Mouse (Mus musculus): ENCODE measurements around the gene Matn1. TPM values are rescaled to one million over a fixed set of nuclear protein-coding genes. Genes with fewer than 3 reads are reported as not detected.

Gene Matn1
- polyA plus RNA-seq, 1 experiment: not detected

GRCm38 (mm10) chr4:130999744-131000527 is 55.8 kb downstream of the Matn1 start:
- Histone ChIP-seq H3K4me1 (ENCODE audit: control insufficient read depth, insufficient read depth, insufficient read length, low read length) (no peaks in the 10 kb centered on the region), H3K36me3 (ENCODE audit: control insufficient read depth, insufficient read depth, low read length) (no peaks in the 10 kb centered on the region), H3K4me3 (ENCODE audit: low read depth, low read length) (no peak overlapping the region), H3K27me3 (ENCODE audit: control insufficient read depth, insufficient read depth, low read length) (no peaks in the 10 kb centered on the region), H3K27ac (ENCODE audit: insufficient read depth, low read depth, low read length) (no peak overlapping the region)
- WGBS: 70% methylated on average over 5 of the region's 5 CpGs
- no peak for TF ChIP-seq POLR2A (IDR thresholded peaks at IDR 0.05; ENCODE audit: low read depth, low read length)
- no peak for TF ChIP-seq CTCF (IDR thresholded peaks at IDR 0.05; ENCODE audit: extremely low read depth, insufficient read length, insufficient replicate concordance, low read depth, low read length)

DNA sequence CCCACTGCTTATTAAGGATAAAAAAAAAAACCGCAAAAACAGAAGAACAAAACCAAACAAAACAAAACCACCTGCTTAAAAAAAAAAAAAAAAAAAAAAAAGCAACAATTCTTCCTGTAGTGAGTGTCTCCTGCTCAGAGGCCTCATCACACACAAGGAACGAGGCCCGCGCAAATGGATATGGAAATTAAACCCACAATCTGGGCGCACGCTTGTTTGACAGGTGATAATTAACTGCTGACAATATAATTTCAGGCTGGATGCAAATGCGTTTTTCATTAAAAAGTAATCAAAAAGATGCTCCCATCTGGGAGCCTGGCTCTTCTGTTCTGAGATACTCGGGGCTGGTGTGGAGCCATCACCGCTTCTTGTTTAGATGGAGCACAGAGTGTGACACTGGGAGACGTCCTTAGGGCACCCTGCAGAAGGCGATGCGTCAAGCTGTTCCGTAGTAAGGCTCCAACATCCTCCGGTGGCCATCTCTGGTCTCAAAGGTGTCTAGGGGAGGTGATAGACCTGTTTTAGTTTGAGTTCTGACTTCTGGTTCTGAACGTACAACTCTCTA is 56.5 kb downstream of the Matn1 start:
- Histone ChIP-seq H3K27ac (ENCODE audit: insufficient read depth, low read depth, low read length) (no peak overlapping the region), H3K4me1 (ENCODE audit: control insufficient read depth, insufficient read depth, insufficient read length, low read length) (no peaks in the 10 kb centered on the region), H3K27me3 (ENCODE audit: control insufficient read depth, insufficient read depth, low read length) (no peaks in the 10 kb centered on the region), H3K36me3 (ENCODE audit: control insufficient read depth, insufficient read depth, low read length) (no peaks in the 10 kb centered on the region), H3K4me3 (ENCODE audit: low read depth, low read length) (no peak overlapping the region)
- no peak for TF ChIP-seq POLR2A (IDR thresholded peaks at IDR 0.05; ENCODE audit: low read depth, low read length)
- no peak for TF ChIP-seq CTCF (IDR thresholded peaks at IDR 0.05; ENCODE audit: extremely low read depth, insufficient read length, insufficient replicate concordance, low read depth, low read length)
- 85% methylated on average over 15 of the region's 15 CpGs for WGBS

Other genes with a start within 250 kb of the Matn1 start
- gene Sdc3, start 151.8 kb upstream of the Matn1 start, polyA plus RNA-seq (2012; rRNA removed): 14.2 and 16.8 TPM in 2 replicates
- 56.1 and 79.0 TPM in 2 replicates for gene Laptm5, start 31.3 kb upstream of the Matn1 start, polyA plus RNA-seq (2012; rRNA removed)